Mouse (Mus musculus) lung, adult 2 months (tissue): ENCODE measurements at regions not wholly inside any gene's neighbourhood (a gene's known extent, or its start where the extent isn't known, plus 50 kb on each side); places are given as distances from the start of the nearest gene placed in this dataset.

Experiments
- CTCF ChIP-seq: fragments of 200-500 bp; IDR thresholded peaks from 2 replicates; pipeline ENCODE4 v1.5.1; 2011; ENCODE audit warnings: mild to moderate bottlenecking, low read length, control low read depth; ENCODE audit not compliant: insufficient read depth
- POLR2A ChIP-seq: fragments of 200-500 bp; IDR thresholded peaks from 2 replicates; pipeline ENCODE4 v1.6.1; 2011; ENCODE audit warnings: low read depth, mild to moderate bottlenecking, control low read depth, low read length, borderline replicate concordance; ENCODE audit errors: extremely low read depth

DNA sequence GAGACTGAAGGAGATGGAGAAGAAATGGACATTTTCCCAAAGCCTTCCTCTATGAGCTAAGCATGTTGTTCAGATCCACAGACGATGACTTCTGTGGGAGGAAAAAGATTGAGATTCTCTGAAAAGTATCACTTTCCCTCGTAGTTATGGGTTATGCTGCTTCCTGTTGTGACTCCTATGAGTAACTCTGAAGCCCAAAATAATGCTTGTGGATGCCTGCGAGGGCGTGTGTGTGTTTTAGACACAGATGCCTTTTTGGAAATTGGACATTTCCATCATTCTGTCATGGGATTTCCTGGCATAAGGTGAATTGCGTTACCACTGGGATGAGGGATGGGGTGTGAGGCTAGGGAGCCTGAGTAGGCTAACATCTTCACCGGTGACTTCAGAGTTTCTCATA, 104.8 kb upstream of the Sorcs3 start:
- TF ChIP-seq POLR2A, result no peak
- TF ChIP-seq CTCF, result no peak
